Mouse (Mus musculus) thymus, postnatal 14 days (tissue): ENCODE measurements around the gene Map4k4.

Experiments used
- DNase-seq: peaks from one replicate; pipeline ENCODE4 v3.0.0; 2021

Gene Map4k4

GRCm38 (mm10) chr1:39936934-39937333 lies 36.2 kb downstream of the Map4k4 start:
- no peak for DNase-seq

GRCm38 (mm10) chr1:39937609-39938008 lies 36.9 kb downstream of the Map4k4 start:
- DNase-seq, result no peak

- DNase-seq, result no peak
These were observed 38.7 kb downstream of the Map4k4 start for GRCm38 (mm10) chr1:39939401-39939800.

GRCm38 (mm10) chr1:39940342-39940741 lies 39.6 kb downstream of the Map4k4 start:
- no peak for DNase-seq

GRCm38 (mm10) chr1:39941237-39942179 lies 40.8 kb downstream of the Map4k4 start:
- DNase-seq, result no peak

- DNase-seq, result no peak
These were observed 42.2 kb downstream of the Map4k4 start for GRCm38 (mm10) chr1:39942935-39943334.

- DNase-seq, result no peak
These were observed 43.7 kb downstream of the Map4k4 start for GRCm38 (mm10) chr1:39944306-39944971.

- no peak for DNase-seq
These were observed 44.2 kb downstream of the Map4k4 start for GRCm38 (mm10) chr1:39944972-39945323.

GRCm38 (mm10) chr1:39946391-39946790 lies 45.7 kb downstream of the Map4k4 start:
- DNase-seq, result no peak

GRCm38 (mm10) chr1:39947179-39947578 lies 46.5 kb downstream of the Map4k4 start:
- no peak for DNase-seq

- DNase-seq, result no peak
These were observed 47.1 kb downstream of the Map4k4 start for GRCm38 (mm10) chr1:39947701-39948359.

GRCm38 (mm10) chr1:39949205-39949604 lies 48.5 kb downstream of the Map4k4 start:
- peak; percentile 53 for DNase-seq

GRCm38 (mm10) chr1:39949790-39950462 lies 49.2 kb downstream of the Map4k4 start:
- DNase-seq, result peak; percentile 49

- DNase-seq, result no peak
These were observed 49.9 kb downstream of the Map4k4 start for GRCm38 (mm10) chr1:39950590-39950989.

- DNase-seq, result no peak
These were observed 53.9 kb downstream of the Map4k4 start for GRCm38 (mm10) chr1:39954652-39955051.

GRCm38 (mm10) chr1:39956712-39957111 lies 56.0 kb downstream of the Map4k4 start:
- no peak for DNase-seq

- DNase-seq, result no peak
These were observed 57.3 kb downstream of the Map4k4 start for GRCm38 (mm10) chr1:39957981-39958380.

- DNase-seq, result no peak
These were observed 59.9 kb downstream of the Map4k4 start for GRCm38 (mm10) chr1:39960623-39961022.

GRCm38 (mm10) chr1:39961113-39961512 lies 60.4 kb downstream of the Map4k4 start:
- no peak for DNase-seq

GRCm38 (mm10) chr1:39962321-39962720 lies 61.6 kb downstream of the Map4k4 start:
- no peak for DNase-seq

- DNase-seq, result no peak
These were observed 62.1 kb downstream of the Map4k4 start for GRCm38 (mm10) chr1:39962840-39963239.

GRCm38 (mm10) chr1:39963821-39964220 lies 63.1 kb downstream of the Map4k4 start:
- DNase-seq, result no peak

GRCm38 (mm10) chr1:39964427-39964826 lies 63.7 kb downstream of the Map4k4 start:
- no peak for DNase-seq
